Mouse (Mus musculus) gastrocnemius, adult 18-20 months (tissue): Measurements from ENCODE around the gene Gm21677. TPM values are rescaled to one million over a fixed set of nuclear protein-coding genes. Genes with fewer than 3 reads are reported as not detected.
"Not testable (repeated sequence)": the region's sequence is repeated elsewhere in the genome, so short reads cannot be mapped to it uniquely, and the experiment has no call there.

Experiments
- DNase-seq: peaks from one replicate; pipeline ENCODE4 v3.0.0; 2021; ENCODE audit warnings: low spot score
- long read RNA-seq, 2 experiments: library from polyadenylated mRNA; stranded (forward); transcript quantifications; one replicate each; pipeline ENCODE4 v2.0.0; 2021
- total RNA-seq, 2 experiments: library from RNA; stranded (reverse); gene quantifications; 2 replicates each; pipeline ENCODE4 v1.2.3; 2021

Gm21677 gene
- total RNA-seq, result not detected
- long read RNA-seq, experiment 1, result 0 reads
- long read RNA-seq, experiment 2, result 0 reads

DNA sequence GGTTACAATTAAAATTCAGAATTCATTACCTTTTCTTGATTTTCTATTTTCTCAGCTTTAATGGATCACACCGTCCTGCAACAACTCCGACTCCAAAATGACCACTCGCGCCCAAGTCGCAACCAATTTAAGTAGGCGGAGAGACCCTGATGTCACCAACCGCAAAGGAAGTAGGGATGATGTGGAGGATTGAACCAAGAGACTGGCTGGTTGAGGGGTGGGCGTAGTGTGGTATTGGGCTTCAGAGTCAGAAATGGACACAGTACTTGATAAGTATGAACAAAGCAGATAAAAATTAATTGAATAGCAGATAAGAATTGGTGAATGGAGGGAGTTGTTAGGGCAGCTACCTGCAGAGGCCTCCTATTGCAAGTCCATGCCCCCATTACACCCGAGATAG lies at the start of gene Gm21677:
Gene Gm21677, minus strand, starts transcription at position 101 of the 400 bp plus-strand sequence.
- not testable (repeated sequence) for DNase-seq

DNA sequence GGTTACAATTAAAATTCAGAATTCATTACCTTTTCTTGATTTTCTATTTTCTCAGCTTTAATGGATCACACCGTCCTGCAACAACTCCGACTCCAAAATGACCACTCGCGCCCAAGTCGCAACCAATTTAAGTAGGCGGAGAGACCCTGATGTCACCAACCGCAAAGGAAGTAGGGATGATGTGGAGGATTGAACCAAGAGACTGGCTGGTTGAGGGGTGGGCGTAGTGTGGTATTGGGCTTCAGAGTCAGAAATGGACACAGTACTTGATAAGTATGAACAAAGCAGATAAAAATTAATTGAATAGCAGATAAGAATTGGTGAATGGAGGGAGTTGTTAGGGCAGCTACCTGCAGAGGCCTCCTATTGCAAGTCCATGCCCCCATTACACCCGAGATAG lies 39.0 kb upstream of the Gm21677 start, which contains the start of gene Gm21693:
Gene Gm21693, minus strand, starts transcription at position 101 of the 400 bp plus-strand sequence.
- DNase-seq, result not testable (repeated sequence)

DNA sequence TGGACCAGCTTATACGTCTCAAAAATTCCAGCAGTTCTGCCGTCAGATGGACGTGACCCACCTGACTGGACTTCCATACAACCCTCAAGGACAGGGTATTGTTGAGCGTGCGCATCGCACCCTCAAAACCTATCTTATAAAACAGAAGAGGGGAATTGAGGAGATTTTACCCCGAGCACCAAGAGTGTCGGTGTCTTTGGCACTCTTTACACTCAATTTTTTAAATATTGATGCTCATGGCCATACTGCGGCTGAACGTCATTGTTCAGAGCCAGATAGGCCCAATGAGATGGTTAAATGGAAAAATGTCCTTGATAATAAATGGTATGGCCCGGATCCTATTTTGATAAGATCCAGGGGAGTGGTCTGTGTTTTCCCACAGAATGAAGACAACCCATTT lies 34.4 kb upstream of the Gm21677 start:
- not testable (repeated sequence) for DNase-seq

Other genes starting within 250 kb of the Gm21677 start
- gene Gm21693, start 38.9 kb upstream of the Gm21677 start, total RNA-seq, result not detected
- gene Gm21704, start 103.7 kb upstream of the Gm21677 start, total RNA-seq, result not detected
- not detected for gene Gm21708, start 103.7 kb upstream of the Gm21677 start, total RNA-seq